Mouse (Mus musculus) layer of hippocampus, adult 8-10 months (tissue): Measurements from ENCODE around the gene Nat10. TPM values are rescaled to one million over a fixed set of nuclear protein-coding genes. Genes with fewer than 3 reads are reported as not detected.
A peak's percentile ranks its signal among the peaks of the same experiment; 100 is the strongest.

Experiments used
- DNase-seq, 2 experiments: peaks; one replicate each; pipeline ENCODE4 v3.0.0; 2022; ENCODE audit warnings: low spot score in 2 of 2
- total RNA-seq, 4 experiments: library from RNA; stranded (reverse); gene quantifications; 2 replicates each; pipeline ENCODE4 v1.2.4; 2022

The Nat10 gene
- total RNA-seq, 4 experiments from 2014 or later = 34.9 to 45.8 (median 37.0) TPM

DNA sequence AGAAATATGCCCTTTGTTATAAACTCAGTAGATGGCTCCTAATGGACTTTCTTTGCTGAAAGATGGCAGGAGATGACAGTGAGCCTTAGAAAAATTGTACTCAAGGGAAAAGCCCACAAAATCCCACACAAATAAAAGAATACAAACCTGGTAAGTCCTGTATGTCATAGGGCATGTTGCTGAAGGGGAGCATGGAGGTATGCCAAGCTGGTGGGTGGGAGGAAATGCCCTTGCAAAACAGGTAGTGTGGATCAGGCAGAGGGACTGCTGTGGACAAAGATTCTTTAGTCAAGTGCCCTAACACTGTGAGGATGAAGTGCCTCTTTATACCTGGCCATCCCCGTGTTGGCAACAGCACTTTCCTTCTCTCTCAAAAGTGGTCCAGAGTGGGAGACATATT, 68.3 kb downstream of the Nat10 start:
- DNase-seq = no peak

GRCm38 (mm10) chr2:103691278-103691677, 69.8 kb downstream of the Nat10 start:
- DNase-seq = no peak

DNA sequence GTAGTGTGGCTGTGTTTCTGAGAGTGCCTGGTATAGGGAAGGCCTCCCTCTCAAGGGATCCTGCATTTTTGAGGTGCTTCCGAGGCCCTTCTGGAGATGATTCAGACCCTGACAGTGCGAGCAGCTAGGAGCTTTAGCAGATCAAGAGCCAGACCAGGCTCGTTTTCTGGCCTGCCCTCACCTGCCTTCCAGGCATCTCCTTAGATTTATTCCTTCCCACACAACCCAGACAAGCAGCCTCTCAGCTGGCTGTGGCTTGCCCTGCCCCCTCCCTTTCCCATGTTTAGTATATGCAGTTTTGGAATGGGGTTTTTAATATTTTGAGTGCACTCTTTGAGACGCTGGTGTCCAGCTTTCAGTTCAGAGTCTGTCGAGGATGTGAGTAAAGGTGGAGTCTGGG, 70.2 kb downstream of the Nat10 start:
- no peak for DNase-seq

- DNase-seq = peak; percentile 50 to 69
These were observed 70.6 kb downstream of the Nat10 start for GRCm38 (mm10) chr2:103690425-103690824.

- no peak for DNase-seq
These were observed 73.2 kb downstream of the Nat10 start for GRCm38 (mm10) chr2:103687888-103688287.

DNA sequence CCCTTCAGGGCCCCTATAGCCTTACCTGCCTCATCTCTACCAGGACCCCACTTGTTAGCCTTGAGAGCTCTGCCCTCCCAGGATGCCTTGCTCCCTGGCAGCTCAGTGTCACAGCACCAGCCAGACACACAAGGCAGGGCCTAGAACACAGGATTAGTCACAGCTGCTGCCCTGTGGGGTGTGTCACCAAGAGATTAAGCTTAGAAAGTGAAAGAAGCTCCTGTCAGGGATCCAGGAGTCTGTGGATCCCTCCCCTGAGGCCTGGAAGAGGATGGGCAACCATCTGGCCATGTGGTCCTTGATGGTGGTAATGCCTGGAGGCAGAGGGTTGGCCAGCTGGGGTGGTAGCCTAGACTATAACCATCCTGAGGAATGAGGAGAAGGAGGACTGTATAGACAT, 73.9 kb downstream of the Nat10 start:
- no peak for DNase-seq

- DNase-seq = no peak
These were observed 75.5 kb downstream of the Nat10 start for GRCm38 (mm10) chr2:103685581-103685980.

DNA sequence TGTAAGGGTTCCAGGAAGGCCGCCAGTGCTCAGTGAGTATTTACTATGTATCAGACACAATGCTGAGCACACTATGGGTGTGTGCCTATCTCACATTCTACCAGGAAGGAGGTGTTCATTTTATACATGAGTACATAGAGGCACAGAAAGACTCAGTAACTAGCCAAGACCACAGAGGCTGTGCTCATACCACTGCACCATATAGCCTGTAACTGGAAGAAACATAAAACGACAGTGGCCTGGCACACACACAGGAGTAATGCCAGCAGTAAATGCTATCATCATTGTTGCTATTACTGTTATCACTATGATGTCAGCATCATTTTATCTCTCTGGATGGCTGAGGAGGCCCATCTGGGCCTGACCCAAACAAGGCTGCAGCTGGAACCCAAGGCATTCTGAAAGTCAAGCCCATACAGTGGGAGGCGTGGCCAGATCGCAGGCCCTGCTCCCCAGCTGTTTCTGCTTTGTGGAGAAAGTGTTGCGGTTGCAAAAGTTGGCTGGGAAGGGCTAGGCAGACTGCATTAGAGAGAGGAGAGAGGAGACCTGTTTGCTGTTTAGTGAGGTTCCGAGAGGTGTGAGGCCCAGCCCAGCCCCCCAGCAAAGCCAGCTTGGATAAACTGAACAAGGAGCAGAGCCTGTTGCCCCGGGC, 76.0 kb downstream of the Nat10 start:
- no peak for DNase-seq

DNA sequence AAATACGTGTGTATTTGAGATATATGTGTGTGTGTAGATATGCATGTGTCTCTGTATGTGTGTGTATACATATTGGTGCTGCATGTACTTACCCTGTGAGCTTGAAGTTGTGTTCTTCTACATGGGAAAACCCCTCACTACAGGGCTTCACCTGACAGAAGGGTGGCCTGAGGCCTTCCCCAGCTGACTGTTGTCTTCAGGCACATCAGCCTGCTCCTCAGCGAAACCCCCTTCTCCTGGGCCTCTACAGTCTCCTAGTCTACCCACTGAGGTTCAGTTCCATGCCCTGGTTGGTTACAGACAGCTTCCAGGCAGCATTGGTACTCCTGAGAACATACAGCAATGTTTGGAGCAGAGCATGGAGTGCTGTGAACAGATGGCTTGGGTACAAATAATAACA, 76.6 kb downstream of the Nat10 start:
- DNase-seq = no peak

DNA sequence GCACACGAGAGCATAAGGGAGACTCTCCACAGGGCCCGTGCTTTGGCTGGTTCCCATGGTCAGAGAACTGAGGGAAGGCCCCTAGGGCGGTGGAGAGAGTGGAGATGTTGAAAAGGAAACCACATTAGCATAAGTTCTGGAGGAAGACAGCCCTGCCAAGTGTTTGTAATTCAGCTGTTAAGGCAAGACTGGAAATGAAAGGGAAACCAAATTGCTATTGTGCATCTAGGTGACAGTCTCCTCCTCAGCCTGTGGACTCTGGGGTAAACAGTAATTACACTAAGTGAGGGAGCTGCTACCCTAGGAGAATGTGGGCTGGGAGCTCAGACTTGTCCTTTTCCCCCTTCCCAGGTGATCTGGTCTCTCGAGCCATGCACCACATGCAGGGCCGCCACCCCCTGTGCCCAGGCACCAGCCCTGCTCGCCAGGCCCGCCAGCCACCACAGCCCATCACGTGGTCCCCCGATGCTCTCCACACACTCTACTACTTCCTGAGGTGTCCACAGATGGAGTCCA, 78.1 kb downstream of the Nat10 start:
- DNase-seq = peak in 1 of 2 experiments; percentile 19

DNA sequence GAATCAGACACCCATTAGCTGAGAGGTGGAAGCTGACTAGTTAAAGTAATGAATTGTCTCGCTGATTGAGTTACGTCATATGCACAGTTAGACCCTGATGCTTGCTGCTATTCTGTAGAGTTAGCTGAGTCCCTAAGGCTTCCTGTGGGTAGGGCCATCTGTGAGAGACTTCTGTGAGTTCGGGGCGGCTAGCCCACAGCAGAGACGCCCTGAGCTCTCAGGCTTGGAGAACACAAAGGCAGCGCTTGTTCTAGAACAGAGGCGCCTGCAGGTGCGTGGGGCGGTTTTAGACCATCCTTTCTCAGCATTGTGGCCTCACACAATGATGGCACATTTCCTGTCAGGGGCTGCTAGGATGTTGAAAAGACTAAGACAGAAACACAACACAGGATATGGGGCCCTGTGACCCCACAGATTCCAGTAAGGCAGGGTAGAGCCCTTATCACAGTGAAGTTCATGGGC, 78.8 kb downstream of the Nat10 start:
- peak in 1 of 2 experiments; percentile 30 for DNase-seq

DNA sequence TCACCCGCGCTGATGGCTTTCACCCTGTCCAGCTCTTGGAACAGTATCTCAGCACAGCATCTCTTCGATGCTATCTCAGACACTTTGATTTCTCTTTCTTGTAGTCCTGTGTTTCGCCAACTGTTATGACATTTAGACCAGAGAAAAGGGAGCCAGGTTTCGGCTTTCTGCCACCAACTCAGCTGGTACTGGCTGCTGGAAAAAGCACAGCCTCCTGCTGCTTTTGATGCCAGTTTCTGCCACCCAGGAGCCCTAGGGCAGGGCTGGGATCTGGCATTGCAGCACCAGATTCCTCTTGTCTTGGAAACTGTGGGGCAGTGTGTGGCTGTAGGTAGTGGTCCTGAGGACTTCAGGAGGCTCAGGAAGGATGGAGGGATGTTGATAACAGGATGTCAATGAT, 79.9 kb downstream of the Nat10 start:
- DNase-seq = no peak

GRCm38 (mm10) chr2:103680364-103681110, 80.5 kb downstream of the Nat10 start:
- DNase-seq = no peak

- no peak for DNase-seq
These were observed 82.6 kb downstream of the Nat10 start for GRCm38 (mm10) chr2:103678433-103678832.

DNA sequence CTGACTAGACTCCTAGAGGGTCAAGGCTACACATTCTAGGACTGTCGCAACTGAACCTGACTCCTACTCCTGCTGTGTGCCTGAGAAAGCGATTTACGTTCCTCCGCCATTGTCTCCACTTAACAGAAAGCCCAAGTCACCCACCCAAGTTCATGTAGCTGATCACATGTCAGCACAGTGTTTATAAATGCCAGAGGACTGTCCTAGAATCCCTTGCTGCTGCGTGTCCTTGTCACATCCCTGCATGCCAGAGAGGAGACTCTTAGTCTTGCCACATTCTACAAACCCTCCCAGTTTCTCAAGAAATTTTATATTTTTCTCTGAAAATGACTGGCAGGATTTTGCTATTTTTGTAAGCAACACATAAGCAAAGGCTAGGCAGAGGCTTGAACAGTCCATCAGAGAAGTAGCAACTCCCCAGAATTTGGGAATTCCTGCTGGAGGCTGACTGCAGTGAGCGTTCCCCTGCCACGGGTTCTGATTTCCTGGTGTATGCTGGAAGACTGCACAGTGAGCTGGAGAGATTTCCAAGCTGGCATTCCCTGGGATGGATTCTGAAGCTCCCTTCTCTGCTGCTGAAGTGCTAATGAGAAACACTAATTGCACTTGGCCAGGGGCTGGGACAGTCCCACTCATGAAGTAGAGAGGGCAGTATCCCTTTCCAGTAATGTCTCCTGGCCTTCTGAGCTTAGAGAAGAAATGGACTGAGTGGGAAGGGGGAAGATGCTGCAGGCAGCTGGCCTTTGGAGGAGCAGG, 83.3 kb downstream of the Nat10 start:
- no peak for DNase-seq

DNA sequence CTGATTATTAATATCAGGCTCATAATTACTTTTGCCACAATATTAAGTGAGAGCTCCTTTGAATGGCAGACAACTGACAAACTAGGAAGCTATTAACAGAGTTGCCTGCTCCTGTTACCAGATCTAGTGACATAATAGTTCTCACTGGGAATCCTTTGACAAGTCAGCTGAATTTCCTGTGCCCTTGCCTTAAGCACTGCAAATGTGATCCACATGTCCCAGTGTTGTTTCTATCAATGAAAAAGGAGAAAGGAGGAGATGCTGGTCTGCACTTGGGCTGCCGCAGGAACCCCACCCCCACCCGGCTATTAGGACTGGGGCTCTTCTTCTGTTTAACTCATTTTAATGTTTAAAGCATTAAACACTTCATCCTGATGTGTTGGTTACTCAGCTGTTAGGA, 84.3 kb downstream of the Nat10 start:
- no peak for DNase-seq

GRCm38 (mm10) chr2:103675391-103675790, 85.7 kb downstream of the Nat10 start:
- no peak for DNase-seq

DNA sequence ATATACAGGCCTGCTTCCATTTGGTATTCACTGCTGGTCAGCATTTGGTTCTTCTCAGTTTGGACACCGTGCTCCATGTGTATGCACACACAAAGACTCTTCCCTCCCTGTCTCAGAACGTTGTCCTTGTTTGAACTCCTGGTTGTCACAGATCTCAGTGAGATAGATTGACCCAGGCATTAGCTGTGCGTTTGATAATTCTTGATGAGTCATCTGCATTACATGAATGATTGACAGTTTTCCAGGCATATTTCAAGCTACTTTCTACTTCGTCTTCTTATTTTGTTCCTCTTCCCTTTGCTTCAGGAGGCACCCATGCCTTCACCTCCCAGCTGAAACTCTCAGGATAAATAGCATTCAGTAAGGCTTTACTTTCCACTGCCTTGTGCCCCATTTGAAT, 87.5 kb downstream of the Nat10 start:
- no peak for DNase-seq

- DNase-seq = no peak
These were observed 88.4 kb downstream of the Nat10 start for GRCm38 (mm10) chr2:103672573-103673119.
